Mouse (Mus musculus) lung, embryonic 16.5 days (tissue): Measurements from ENCODE around the gene Ddi1. TPM values are rescaled to one million over a fixed set of nuclear protein-coding genes. Genes with fewer than 3 reads are reported as not detected.
"Not testable (repeated sequence)": the region's sequence is repeated elsewhere in the genome, so short reads cannot be mapped to it uniquely, and the experiment has no call there.

Source experiments
- ATAC-seq: fragments of 200-750 bp; cut with Nextera tagmentation; 2 replicates; pipeline ENCODE4 v1.8.0; 2017; ENCODE audit warnings: low read depth, mild to moderate bottlenecking, moderate library complexity
- H3K27ac ChIP-seq: fragments of 300-500 bp; sonication (generic); 2 replicates; pipeline ENCODE4 v1.5.1; 2014; ENCODE audit warnings: mild to moderate bottlenecking, control low read depth, low read length
- H3K27me3 ChIP-seq: fragments of 300-500 bp; sonication (generic); 2 replicates; pipeline ENCODE4 v1.6.1; 2014; ENCODE audit warnings: low read depth, low read length, mixed read lengths; ENCODE audit not compliant: control insufficient read depth, insufficient read depth
- H3K36me3 ChIP-seq: fragments of 300-500 bp; sonication (generic); 2 replicates; pipeline ENCODE4 v1.6.1; 2014; ENCODE audit warnings: low read length; ENCODE audit not compliant: control insufficient read depth, insufficient read depth
- H3K4me1 ChIP-seq: fragments of 300-500 bp; sonication (generic); replicated peaks from 2 replicates; pipeline ENCODE4 v1.6.1; 2014; ENCODE audit warnings: low read length, mixed read lengths; ENCODE audit not compliant: control insufficient read depth, insufficient read depth
- H3K4me2 ChIP-seq: fragments of 300-500 bp; sonication (generic); 2 replicates; pipeline ENCODE4 v1.6.1; 2014; ENCODE audit warnings: low read depth, low read length, control low read depth
- H3K4me3 ChIP-seq: fragments of 300-500 bp; sonication (generic); 2 replicates; pipeline ENCODE4 v1.5.1; 2014; ENCODE audit warnings: mild to moderate bottlenecking, low read length, control low read depth
- H3K9ac ChIP-seq: fragments of 300-500 bp; sonication (generic); 2 replicates; pipeline ENCODE4 v1.6.1; 2014; ENCODE audit warnings: low read length, control low read depth
- H3K9me3 ChIP-seq: fragments of 300-500 bp; sonication (generic); 2 replicates; pipeline ENCODE4 v1.6.1; 2016; ENCODE audit warnings: low read length; ENCODE audit not compliant: control insufficient read depth
- WGBS: fragments of 180-500 bp; shearing (Covaris S2); extraction: QIAGEN DNeasy Blood & Tissue Kit; methylation state at CpG from one replicate; pipeline ENCODE4 v1.1.7; 2014; 5-methylcytosine and 5-hydroxymethylcytosine counted together
- polyA plus RNA-seq: library from polyadenylated mRNA; unstranded; fragments of >200 nt; fragmentation: Nextera tagmentation; extraction: Ambion mirVana; gene quantifications from 2 replicates; pipeline ENCODE4 v1.2.1, GENCODE M21; 2015

Gene Ddi1
- polyA plus RNA-seq, 1 experiment from 2014 or later, result 0.06 TPM

GRCm38 (mm10) chr9:6264820-6265219 lies 4.8 kb downstream of the Ddi1 start:
- H3K9me3 ChIP-seq, result no peaks in the 10 kb centered on the region
- 68% methylated on average over 2 of the region's 2 CpGs for WGBS
- no peaks in the 10 kb centered on the region for H3K36me3 ChIP-seq
- H3K4me1 ChIP-seq, result no peaks in the 10 kb centered on the region
- H3K27ac ChIP-seq, result no peak overlapping the region
- H3K4me3 ChIP-seq, result no peak overlapping the region
- no peak overlapping the region for H3K9ac ChIP-seq
- H3K4me2 ChIP-seq, result no peak overlapping the region
- no peak for ATAC-seq
- H3K27me3 ChIP-seq, result no peaks in the 10 kb centered on the region

GRCm38 (mm10) chr9:6257072-6257471 lies 12.6 kb downstream of the Ddi1 start:
- Histone ChIP-seq H3K4me1 (no peaks in the 10 kb centered on the region), H3K27me3 (no peaks in the 10 kb centered on the region), H3K9me3 (no peaks in the 10 kb centered on the region), H3K9ac (no peak overlapping the region), H3K4me2 (no peak overlapping the region), H3K36me3 (no peaks in the 10 kb centered on the region), H3K4me3 (no peak overlapping the region), H3K27ac (no peak overlapping the region)
- no peak for ATAC-seq

- WGBS, result 77% methylated on average over 2 of the region's 2 CpGs
These were observed 17.7 kb downstream of the Ddi1 start for GRCm38 (mm10) chr9:6251990-6252389.

GRCm38 (mm10) chr9:6250320-6250719 lies 19.3 kb downstream of the Ddi1 start:
- H3K27me3 ChIP-seq, result no peaks in the 10 kb centered on the region
- H3K27ac ChIP-seq, result no peak overlapping the region
- no peaks in the 10 kb centered on the region for H3K4me1 ChIP-seq
- H3K4me2 ChIP-seq, result no peak overlapping the region
- no peaks in the 10 kb centered on the region for H3K9me3 ChIP-seq
- WGBS, result 20% methylated on average over 1 of the region's 1 CpGs
- ATAC-seq, result no peak
- no peak overlapping the region for H3K9ac ChIP-seq
- no peak overlapping the region for H3K4me3 ChIP-seq
- H3K36me3 ChIP-seq, result no peaks in the 10 kb centered on the region

More at GRCm38 (mm10) chr9:6251990-6252389, 17.7 kb downstream of the Ddi1 start:
- H3K9ac ChIP-seq, result no peak overlapping the region
- H3K4me3 ChIP-seq, result no peak overlapping the region
- H3K4me2 ChIP-seq, result no peak overlapping the region
- H3K9me3 ChIP-seq, result no peaks in the 10 kb centered on the region
- H3K27ac ChIP-seq, result no peak overlapping the region
- no peak for ATAC-seq
- H3K4me1 ChIP-seq, result no peaks in the 10 kb centered on the region
- H3K36me3 ChIP-seq, result no peaks in the 10 kb centered on the region
- no peaks in the 10 kb centered on the region for H3K27me3 ChIP-seq

- H3K9ac ChIP-seq, ATAC-seq, H3K4me3 ChIP-seq, H3K27ac ChIP-seq, H3K9me3 ChIP-seq, H3K36me3 ChIP-seq, H3K27me3 ChIP-seq, H3K4me2 ChIP-seq, H3K4me1 ChIP-seq: not testable (repeated sequence)
- 88% methylated on average over 1 of the region's 1 CpGs for WGBS
These were observed 33.7 kb downstream of the Ddi1 start for GRCm38 (mm10) chr9:6235982-6236381.

- no peak for ATAC-seq
These were observed 52.1 kb downstream of the Ddi1 start for GRCm38 (mm10) chr9:6217505-6217904.

GRCm38 (mm10) chr9:6212862-6213261 lies 56.8 kb downstream of the Ddi1 start:
- H3K4me2 ChIP-seq, result no peak overlapping the region
- H3K9ac ChIP-seq, result no peak overlapping the region
- H3K4me3 ChIP-seq, result no peak overlapping the region
- no peaks in the 10 kb centered on the region for H3K4me1 ChIP-seq
- no peak overlapping the region for H3K27ac ChIP-seq
- no peaks in the 10 kb centered on the region for H3K36me3 ChIP-seq
- no peak for ATAC-seq
- H3K9me3 ChIP-seq, result no peaks in the 10 kb centered on the region
- WGBS, result 49% methylated on average over 5 of the region's 5 CpGs
- no peaks in the 10 kb centered on the region for H3K27me3 ChIP-seq

More at GRCm38 (mm10) chr9:6217505-6217904, 52.1 kb downstream of the Ddi1 start:
- no peak overlapping the region for H3K4me3 ChIP-seq
- no peaks in the 10 kb centered on the region for H3K27me3 ChIP-seq
- no peaks in the 10 kb centered on the region for H3K9me3 ChIP-seq
- H3K4me1 ChIP-seq, result no peaks in the 10 kb centered on the region
- WGBS, result 48% methylated on average over 1 of the region's 1 CpGs
- H3K9ac ChIP-seq, result no peak overlapping the region
- no peaks in the 10 kb centered on the region for H3K36me3 ChIP-seq
- H3K27ac ChIP-seq, result no peak overlapping the region
- no peak overlapping the region for H3K4me2 ChIP-seq

Other genes starting within 250 kb of the Ddi1 start
- gene Pdgfd, start 101.3 kb downstream of the Ddi1 start, polyA plus RNA-seq, result 6.7 and 8.8 TPM in 2 replicates